Mouse (Mus musculus): ENCODE measurements around the gene Hpse.

DNA sequence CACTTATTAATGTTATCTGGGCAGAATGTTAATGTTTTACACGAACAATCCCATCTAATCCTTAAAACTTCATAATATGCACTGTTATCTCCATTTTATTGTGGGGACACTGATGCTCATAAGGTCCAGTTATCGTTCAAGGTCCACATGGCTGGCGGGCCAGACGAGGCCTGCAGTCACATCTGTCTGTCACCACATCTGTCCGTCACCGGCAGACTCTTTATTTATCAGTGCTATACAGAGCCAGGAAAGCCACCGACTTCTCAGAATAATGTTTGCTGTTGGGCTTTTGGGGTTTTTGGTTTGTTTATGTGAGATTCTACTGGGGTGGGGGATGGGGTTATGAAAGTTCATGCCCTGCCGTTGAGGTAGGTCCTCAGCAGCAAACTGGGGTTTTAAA lies 81.0 kb downstream of the Hpse start:
- TF ChIP-seq CTCF (IDR thresholded peaks at IDR 0.05; ENCODE audit: low read depth, low read length) (no peak), POLR2AphosphoS5 (IDR thresholded peaks at IDR 0.05; ENCODE audit: insufficient replicate concordance, low read depth, low read length) (no peak)

All from G1E (cell line).